Mouse (Mus musculus) embryo, embryonic 11 days (tissue): Measurements from ENCODE around the gene Krt20.

ENCODE experiments used
- DNase-seq: peaks from one replicate; pipeline ENCODE4 v3.0.0-alpha.2; 2015

Gene Krt20

GRCm38 (mm10) chr11:99399956-99400549, 37.9 kb downstream of the Krt20 start:
- DNase-seq = no peak

DNA sequence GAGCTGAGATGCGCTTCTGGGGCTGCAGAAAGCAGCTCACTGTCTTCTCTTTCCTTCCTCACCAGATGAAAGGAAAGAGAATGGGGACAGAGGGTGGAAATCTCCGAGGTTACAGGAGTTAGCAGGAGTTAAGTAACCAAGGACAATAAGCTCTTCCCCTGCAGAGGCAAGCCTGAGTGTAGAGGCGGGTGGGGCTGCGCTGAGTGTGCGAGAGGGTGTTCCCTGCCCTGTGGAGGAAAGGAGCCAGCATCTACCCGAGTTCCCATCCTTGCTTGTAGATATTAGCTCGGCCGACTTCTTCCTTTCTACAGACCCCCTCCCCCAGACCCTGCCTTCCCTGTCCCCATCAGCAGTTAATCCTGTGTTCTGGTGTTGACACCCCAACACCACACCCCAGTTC, 39.1 kb downstream of the Krt20 start:
- DNase-seq = no peak

GRCm38 (mm10) chr11:99398084-99398483, 39.9 kb downstream of the Krt20 start:
- no peak for DNase-seq

DNA sequence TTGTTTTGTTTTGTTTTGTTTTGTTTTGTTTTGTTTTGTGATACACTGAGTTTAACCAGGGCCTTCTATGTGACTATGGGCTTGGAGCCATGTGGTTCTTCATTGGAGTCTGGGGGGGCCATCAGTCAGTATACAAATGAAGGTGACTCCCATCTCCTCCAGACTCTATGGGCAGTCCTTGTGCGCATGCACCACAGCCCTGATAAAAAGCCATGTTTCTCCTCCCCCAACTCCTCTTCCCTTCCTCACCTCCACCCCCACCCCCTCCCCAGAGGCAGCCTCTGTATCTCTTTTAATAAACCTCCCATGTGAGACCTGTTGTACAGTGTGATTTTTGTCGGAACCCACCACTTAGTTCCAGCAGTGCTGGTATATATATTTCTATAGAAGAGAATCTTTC, 41.3 kb downstream of the Krt20 start:
- DNase-seq = no peak

DNA sequence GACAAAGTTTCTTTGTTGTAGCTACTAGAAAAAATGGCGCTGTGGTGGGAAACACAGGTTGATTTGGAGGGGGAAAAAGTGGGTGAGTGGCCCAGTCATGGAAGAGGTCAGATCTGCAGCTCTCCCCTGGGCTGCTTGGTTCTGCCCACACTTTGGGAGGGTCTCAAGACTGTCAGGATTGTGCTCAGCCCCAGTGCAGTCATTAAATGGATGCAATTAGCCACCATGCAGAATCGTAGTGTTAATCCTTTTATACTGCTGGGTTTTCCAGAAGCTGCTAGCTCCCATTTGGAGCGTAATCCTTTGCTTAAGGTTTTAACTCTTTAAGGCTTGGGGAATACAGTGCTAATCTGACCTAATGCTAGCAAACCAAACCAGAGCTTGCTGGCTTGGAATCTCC, 41.9 kb downstream of the Krt20 start:
- no peak for DNase-seq

- no peak for DNase-seq
Measured at GRCm38 (mm10) chr11:99392492-99392891, 45.5 kb downstream of the Krt20 start.

- DNase-seq = no peak
Measured at GRCm38 (mm10) chr11:99391375-99391774, 46.6 kb downstream of the Krt20 start.

GRCm38 (mm10) chr11:99390866-99391265, 47.1 kb downstream of the Krt20 start:
- DNase-seq = no peak

DNA sequence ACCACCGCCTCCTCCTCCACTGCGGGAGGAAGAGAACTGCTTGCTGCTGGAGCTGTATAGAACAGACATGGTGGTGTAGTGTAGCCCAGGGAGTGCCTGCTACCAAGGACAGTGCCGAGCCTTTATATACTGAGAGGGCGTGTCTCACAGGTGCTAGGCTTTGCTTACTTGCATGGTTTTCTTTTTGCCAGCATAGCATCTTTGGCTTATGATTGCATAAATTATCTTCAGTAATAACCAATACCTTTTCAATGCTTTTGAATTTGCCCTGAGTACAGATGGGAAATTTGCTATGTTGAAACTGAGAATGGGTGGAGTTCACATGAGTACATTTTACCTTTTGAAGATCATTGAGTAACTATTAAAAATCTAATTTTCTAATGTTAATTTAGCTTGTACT, 48.7 kb downstream of the Krt20 start, which contains the start of gene Krt10:
TSS of gene Krt10 (minus strand) at position 101 of the 400 bp plus-strand sequence.
- DNase-seq = no peak

GRCm38 (mm10) chr11:99388661-99389060, 49.3 kb downstream of the Krt20 start:
- no peak for DNase-seq

- DNase-seq = peak; percentile 92
Measured at GRCm38 (mm10) chr11:99385813-99386721, 51.9 kb downstream of the Krt20 start.

DNA sequence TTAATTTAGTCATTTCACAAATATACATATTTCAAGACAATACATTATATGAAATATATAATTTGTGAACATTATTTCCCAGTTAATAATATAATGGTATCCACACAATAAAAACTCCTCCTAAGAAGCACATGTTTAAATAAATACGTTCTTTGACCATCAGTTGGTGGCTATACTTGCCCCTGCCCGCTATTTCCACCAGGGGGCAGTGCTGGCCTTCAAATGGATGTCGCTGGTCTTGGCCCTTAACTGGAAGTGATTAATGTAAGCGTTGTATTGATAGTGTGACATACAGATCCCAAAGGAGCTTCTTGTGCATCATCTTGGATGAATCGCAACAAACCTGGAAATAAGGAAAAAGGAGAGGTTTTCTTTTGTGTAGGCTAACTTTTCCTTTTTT, 58.4 kb downstream of the Krt20 start:
- DNase-seq = peak; percentile 77
